Mouse (Mus musculus): ENCODE measurements at regions not wholly inside any gene's neighbourhood (a gene's known extent, or its start where the extent isn't known, plus 50 kb on each side); places are given as distances from the start of the nearest gene placed in this dataset.

GRCm38 (mm10) chr3:142995981-142996743 lies 114.4 kb upstream of the Pkn2 start:
- 48% methylated on average over 3 of the region's 3 CpGs for WGBS (ENCODE audit: insufficient replicate concordance)
- no peak for ATAC-seq

GRCm38 (mm10) chr3:142984547-142984946 lies 102.7 kb upstream of the Pkn2 start:
- WGBS (ENCODE audit: insufficient replicate concordance): 74% methylated on average over 5 of the region's 5 CpGs

More at GRCm38 (mm10) chr3:142995981-142996743, 114.4 kb upstream of the Pkn2 start:
- H3K27ac ChIP-seq: no peak overlapping the region
- no peak overlapping the region for H3K4me3 ChIP-seq
- H3K4me1 ChIP-seq: no peaks in the 10 kb centered on the region
- no peaks in the 10 kb centered on the region for H3K36me3 ChIP-seq
- no peaks in the 10 kb centered on the region for H3K27me3 ChIP-seq (replicated peaks)
- H3K4me2 ChIP-seq: no peak overlapping the region
- H3K9ac ChIP-seq: no peak overlapping the region
- no peaks in the 10 kb centered on the region for H3K9me3 ChIP-seq (replicated peaks)

GRCm38 (mm10) chr3:142981221-142981620 lies 99.4 kb upstream of the Pkn2 start:
- no peak overlapping the region for H3K27ac ChIP-seq
- ATAC-seq: no peak
- H3K4me2 ChIP-seq: no peak overlapping the region
- H3K36me3 ChIP-seq: no peaks in the 10 kb centered on the region
- no peaks in the 10 kb centered on the region for H3K9me3 ChIP-seq (replicated peaks)
- no peak overlapping the region for H3K9ac ChIP-seq
- H3K4me1 ChIP-seq: no peaks in the 10 kb centered on the region
- H3K4me3 ChIP-seq: no peak overlapping the region
- no peaks in the 10 kb centered on the region for H3K27me3 ChIP-seq (replicated peaks)
- WGBS (ENCODE audit: insufficient replicate concordance): 71% methylated on average over 3 of the region's 3 CpGs

More at GRCm38 (mm10) chr3:142984547-142984946, 102.7 kb upstream of the Pkn2 start:
- Histone ChIP-seq H3K27ac (no peak overlapping the region), H3K9me3 (replicated peaks) (no peaks in the 10 kb centered on the region), H3K4me1 (no peaks in the 10 kb centered on the region), H3K27me3 (replicated peaks) (no peaks in the 10 kb centered on the region), H3K4me2 (no peak overlapping the region), H3K36me3 (no peaks in the 10 kb centered on the region), H3K9ac (no peak overlapping the region), H3K4me3 (no peak overlapping the region)
- no peak for ATAC-seq

GRCm38 (mm10) chr3:142979161-142979560 lies 97.4 kb upstream of the Pkn2 start:
- ATAC-seq: no peak
- H3K27me3 ChIP-seq (replicated peaks): no peaks in the 10 kb centered on the region
- no peak overlapping the region for H3K9ac ChIP-seq
- H3K4me1 ChIP-seq: no peaks in the 10 kb centered on the region
- H3K9me3 ChIP-seq (replicated peaks): no peaks in the 10 kb centered on the region
- H3K36me3 ChIP-seq: no peaks in the 10 kb centered on the region
- no peak overlapping the region for H3K4me3 ChIP-seq
- WGBS (ENCODE audit: insufficient replicate concordance): 40% methylated on average over 4 of the region's 4 CpGs
- no peak overlapping the region for H3K27ac ChIP-seq
- H3K4me2 ChIP-seq: no peak overlapping the region

- no peak overlapping the region for H3K4me2 ChIP-seq
- no peak overlapping the region for H3K9ac ChIP-seq
- ATAC-seq: no peak
- no peaks in the 10 kb centered on the region for H3K36me3 ChIP-seq
- no peaks in the 10 kb centered on the region for H3K9me3 ChIP-seq (replicated peaks)
- no peak overlapping the region for H3K27ac ChIP-seq
- WGBS (ENCODE audit: insufficient replicate concordance): 72% methylated on average over 7 of the region's 7 CpGs
- H3K27me3 ChIP-seq (replicated peaks): no peaks in the 10 kb centered on the region
- H3K4me1 ChIP-seq: no peaks in the 10 kb centered on the region
- H3K4me3 ChIP-seq: no peak overlapping the region
Observed at GRCm38 (mm10) chr3:142976519-142977394, 95.0 kb upstream of the Pkn2 start.

- H3K4me3 ChIP-seq: no peak overlapping the region
- 79% methylated on average over 8 of the region's 8 CpGs for WGBS (ENCODE audit: insufficient replicate concordance)
- no peak overlapping the region for H3K9ac ChIP-seq
- H3K4me1 ChIP-seq: no peaks in the 10 kb centered on the region
- no peaks in the 10 kb centered on the region for H3K27me3 ChIP-seq (replicated peaks)
- H3K27ac ChIP-seq: no peak overlapping the region
- ATAC-seq: no peak
- H3K4me2 ChIP-seq: no peak overlapping the region
- no peaks in the 10 kb centered on the region for H3K36me3 ChIP-seq
- no peaks in the 10 kb centered on the region for H3K9me3 ChIP-seq (replicated peaks)
Observed at GRCm38 (mm10) chr3:142975606-142976005, 93.8 kb upstream of the Pkn2 start.

- H3K36me3 ChIP-seq: no peaks in the 10 kb centered on the region
- H3K9ac ChIP-seq: no peak overlapping the region
- ATAC-seq: no peak
- H3K27me3 ChIP-seq (replicated peaks): no peaks in the 10 kb centered on the region
- H3K27ac ChIP-seq: no peak overlapping the region
- WGBS (ENCODE audit: insufficient replicate concordance): 80% methylated on average over 2 of the region's 2 CpGs
- no peaks in the 10 kb centered on the region for H3K4me1 ChIP-seq
- H3K4me2 ChIP-seq: no peak overlapping the region
- H3K9me3 ChIP-seq (replicated peaks): no peaks in the 10 kb centered on the region
- H3K4me3 ChIP-seq: no peak overlapping the region
Observed at GRCm38 (mm10) chr3:142969501-142969900, 87.7 kb upstream of the Pkn2 start.

GRCm38 (mm10) chr3:142965604-142966003 lies 83.8 kb upstream of the Pkn2 start:
- no peak for ATAC-seq
- H3K36me3 ChIP-seq: no peaks in the 10 kb centered on the region
- no peak overlapping the region for H3K4me2 ChIP-seq
- WGBS (ENCODE audit: insufficient replicate concordance): 69% methylated on average over 4 of the region's 4 CpGs
- H3K9me3 ChIP-seq (replicated peaks): no peaks in the 10 kb centered on the region
- H3K9ac ChIP-seq: no peak overlapping the region
- no peak overlapping the region for H3K4me3 ChIP-seq
- H3K4me1 ChIP-seq: 0 out of 2 replicates have a peak, but pooled peaks cover 5% of the 10 kb centered on the region
- H3K27ac ChIP-seq: no peak overlapping the region
- no peaks in the 10 kb centered on the region for H3K27me3 ChIP-seq (replicated peaks)

GRCm38 (mm10) chr3:142963818-142964372 lies 82.1 kb upstream of the Pkn2 start:
- no peak overlapping the region for H3K9ac ChIP-seq
- ATAC-seq: no peak
- 78% methylated on average over 4 of the region's 4 CpGs for WGBS (ENCODE audit: insufficient replicate concordance)
- no peak overlapping the region for H3K4me3 ChIP-seq
- no peak overlapping the region for H3K4me2 ChIP-seq
- no peak overlapping the region for H3K27ac ChIP-seq
- H3K4me1 ChIP-seq: 0 out of 2 replicates have a peak, but pooled peaks cover 5% of the 10 kb centered on the region
- no peaks in the 10 kb centered on the region for H3K9me3 ChIP-seq (replicated peaks)
- no peaks in the 10 kb centered on the region for H3K27me3 ChIP-seq (replicated peaks)
- no peaks in the 10 kb centered on the region for H3K36me3 ChIP-seq

- ATAC-seq: no peak
- Histone ChIP-seq H3K4me1 (0 out of 2 replicates have a peak, but pooled peaks cover 5% of the 10 kb centered on the region), H3K9ac (no peak overlapping the region), H3K27ac (no peak overlapping the region), H3K4me3 (no peak overlapping the region), H3K27me3 (replicated peaks) (no peaks in the 10 kb centered on the region), H3K36me3 (no peaks in the 10 kb centered on the region), H3K9me3 (replicated peaks) (no peaks in the 10 kb centered on the region), H3K4me2 (no peak overlapping the region)
- WGBS (ENCODE audit: insufficient replicate concordance): 74% methylated on average over 8 of the region's 8 CpGs
Observed at GRCm38 (mm10) chr3:142957768-142958167, 76.0 kb upstream of the Pkn2 start.

GRCm38 (mm10) chr3:142948771-142949170 lies 67.0 kb upstream of the Pkn2 start:
- Histone ChIP-seq H3K27ac (no peak overlapping the region), H3K9ac (no peak overlapping the region), H3K4me3 (no peak overlapping the region), H3K9me3 (replicated peaks) (no peaks in the 10 kb centered on the region), H3K27me3 (replicated peaks) (no peaks in the 10 kb centered on the region), H3K36me3 (no peaks in the 10 kb centered on the region), H3K4me2 (no peak overlapping the region), H3K4me1 (no peaks in the 10 kb centered on the region)
- 25% methylated on average over 7 of the region's 7 CpGs for WGBS (ENCODE audit: insufficient replicate concordance)
- ATAC-seq: no peak
